ENCODE assay signal across 21 mouse cellular contexts in the genomic region with DNA sequence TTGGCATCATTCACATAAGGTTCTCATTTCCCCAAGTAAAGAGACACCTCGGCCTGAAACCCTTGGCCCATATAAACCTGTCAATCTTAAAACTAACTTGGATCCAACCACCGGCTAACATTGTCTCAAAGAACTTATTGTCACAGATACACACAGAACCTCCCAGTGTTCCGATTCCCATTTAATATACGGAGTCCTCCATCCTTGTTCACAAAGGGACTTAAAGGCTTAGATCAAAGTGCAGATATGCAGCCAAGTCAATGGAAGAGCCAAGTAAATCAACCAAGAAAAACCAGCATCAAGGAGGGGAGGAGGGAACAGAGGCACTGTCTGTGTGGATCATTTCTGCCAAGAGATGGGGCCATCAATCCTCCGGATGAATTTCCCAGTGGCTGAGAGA. TPM values are rescaled to one million over a fixed set of nuclear protein-coding genes. Genes with fewer than 3 reads are reported as not detected.
DNase-seq lines count a peak whose midpoint lies in the region; ATAC-seq lines count a peak whose summit lies in the region.
"Had no signal": no experiment of that assay in that cellular context is flagged by ENCODE, and none has a peak within 500 bp of the region (broad histone marks: within the 10 kb centered on the region; RNA-seq: fewer than 3 reads in every experiment).

No protein-coding gene starts in this region.

- DNase-seq in embryonic facial prominence, embryonic 14.5 days (ENCODE audit: low spot score): peak; percentile 41
- DNase-seq in embryonic facial prominence, embryonic 10.5 days (ENCODE audit: low spot score): no peak
- DNase-seq in fat pad, adult 2 months (ENCODE audit: extremely low read depth, low read depth, low spot score): peak; percentile 64
- DNase-seq in gonadal fat pad, adult 2 months (ENCODE audit: low read depth): peak; percentile 62
- no peak for DNase-seq in layer of hippocampus, adult 11-12 months (ENCODE audit: low spot score)
- no peak for DNase-seq in limb, embryonic 10.5 days (ENCODE audit: low spot score)
- DNase-seq: adrenal gland, adult 2 months; adrenal gland, adult 8-10 months; adrenal gland, postnatal 10 days; adrenal gland, postnatal 14 days; adrenal gland, postnatal 25 days; adrenal gland, postnatal 36 days; B cell, adult 2 months; cerebellum, adult 11 months; cerebellum, adult 11-12 months; cerebellum, adult 18-20 months had no signal

- H3K4me1 ChIP-seq in embryonic facial prominence, embryonic 14.5 days (ENCODE audit: control insufficient read depth, insufficient read depth, low read length): no peaks in the 10 kb centered on the region; the same call in 1 of the 2 replicates
- peaks cover 48% of the 10 kb centered on the region for H3K4me1 ChIP-seq in embryonic facial prominence, embryonic 10.5 days
- peaks cover 18% of the 10 kb centered on the region for H3K4me1 ChIP-seq in limb, embryonic 10.5 days

- no peak overlapping the region for H3K4me2 ChIP-seq in embryonic facial prominence, embryonic 14.5 days (ENCODE audit: low read depth, low read length)

- H3K27ac ChIP-seq in embryonic facial prominence, embryonic 14.5 days (replicated peaks; ENCODE audit: low read depth, low read length): 0 out of 2 replicates have a peak overlapping the region, but pooled peaks have one; percentile 28
- no peak overlapping the region for H3K27ac ChIP-seq in embryonic facial prominence, embryonic 10.5 days (replicated peaks)
- H3K27ac ChIP-seq in limb, embryonic 10.5 days: no peak overlapping the region

- H3K36me3 ChIP-seq in embryonic facial prominence, embryonic 14.5 days (ENCODE audit: control insufficient read depth, insufficient read depth, low read length): no peaks in the 10 kb centered on the region
- H3K36me3 ChIP-seq in embryonic facial prominence, embryonic 10.5 days (replicated peaks): peaks cover 10% of the 10 kb centered on the region
- H3K36me3 ChIP-seq in limb, embryonic 10.5 days: 0 out of 2 replicates have a peak, but pooled peaks cover 6% of the 10 kb centered on the region

- peaks cover 4% of the 10 kb centered on the region; the same call in 1 of the 2 replicates for H3K27me3 ChIP-seq in embryonic facial prominence, embryonic 14.5 days (replicated peaks; ENCODE audit: control insufficient read depth, insufficient read depth, low read length)
- peaks cover 20% of the 10 kb centered on the region for H3K27me3 ChIP-seq in embryonic facial prominence, embryonic 10.5 days (replicated peaks; ENCODE audit: low read depth, poor library complexity, severe bottlenecking)
- H3K27me3 ChIP-seq in limb, embryonic 10.5 days (ENCODE audit: low read depth, poor library complexity, severe bottlenecking): peaks cover 13% of the 10 kb centered on the region
- H3K27me3 ChIP-seq: CH12.LX had no signal

- ATAC-seq in embryonic facial prominence, embryonic 14.5 days (ENCODE audit: low read depth): no peak
- ATAC-seq: activated CD4-positive, CD25-positive, alpha-beta regulatory T cell, adult 4 months; CD4-positive, CD25-positive, alpha-beta regulatory T cell, adult 4 months; Patski had no signal

- H3K9me3 ChIP-seq in embryonic facial prominence, embryonic 14.5 days (ENCODE audit: control insufficient read depth, low read length): no peaks in the 10 kb centered on the region
- no peaks in the 10 kb centered on the region for H3K9me3 ChIP-seq in embryonic facial prominence, embryonic 10.5 days
- H3K9me3 ChIP-seq in limb, embryonic 10.5 days (replicated peaks): no peaks in the 10 kb centered on the region
- H3K9me3 ChIP-seq: G1E had no signal

- no peak overlapping the region for H3K4me3 ChIP-seq in embryonic facial prominence, embryonic 14.5 days (ENCODE audit: low read depth, low read length)
- no peak overlapping the region for H3K4me3 ChIP-seq in embryonic facial prominence, embryonic 10.5 days
- H3K4me3 ChIP-seq in limb, embryonic 10.5 days: no peak overlapping the region

- no peak overlapping the region for H3K9ac ChIP-seq in embryonic facial prominence, embryonic 14.5 days (ENCODE audit: low read depth, low read length)

- 46% methylated on average over 5 of the region's 5 CpGs for WGBS in embryonic facial prominence, embryonic 14.5 days
- 60% methylated on average over 5 of the region's 5 CpGs for WGBS in embryonic facial prominence, embryonic 10.5 days
- 62% methylated on average over 5 of the region's 5 CpGs for WGBS in limb, embryonic 10.5 days

RNA-seq across cellular contexts. Expression of a gene that starts 8.8 kb away (rescaled TPM):
- 1,887 and 1,994 TPM in 2 replicates for polyA plus RNA-seq in embryonic facial prominence, embryonic 14.5 days (2014; fragmentation: Nextera tagmentation; extraction: Ambion mirVana)
- 1,152 and 1,189 TPM in 2 replicates for polyA plus RNA-seq in embryonic facial prominence, embryonic 10.5 days (2016; fragmentation: Nextera tagmentation; extraction: Ambion mirVana)
- polyA plus RNA-seq in gonadal fat pad, adult 2 months (2012; rRNA removed): 5,115 and 7,011 TPM in 2 replicates
- polyA plus RNA-seq in limb, embryonic 10.5 days (2016; fragmentation: Nextera tagmentation; extraction: Ambion mirVana): 1,122 and 1,351 TPM in 2 replicates

RNA-seq across cellular contexts. Expression of a gene that starts 41.0 kb away (rescaled TPM):
- polyA plus RNA-seq in embryonic facial prominence, embryonic 14.5 days (2014; fragmentation: Nextera tagmentation; extraction: Ambion mirVana): 93.0 and 98.3 TPM in 2 replicates
- polyA plus RNA-seq in embryonic facial prominence, embryonic 10.5 days (2016; fragmentation: Nextera tagmentation; extraction: Ambion mirVana): 112 and 118 TPM in 2 replicates
- polyA plus RNA-seq in gonadal fat pad, adult 2 months (2012; rRNA removed): 0.92 and 1.3 TPM in 2 replicates
- polyA plus RNA-seq in limb, embryonic 10.5 days (2016; fragmentation: Nextera tagmentation; extraction: Ambion mirVana): 102 and 117 TPM in 2 replicates

Comparison
In these comparisons a context has a peak if more than half of its experiments do, and no peak if none do; other contexts are left out.
1. DNase-seq: peak in embryonic facial prominence, embryonic 14.5 days (single experiment), fat pad, adult 2 months (single experiment) and gonadal fat pad, adult 2 months (single experiment); none in embryonic facial prominence, embryonic 10.5 days (single experiment), layer of hippocampus, adult 11-12 months (single experiment) and limb, embryonic 10.5 days (single experiment).
2. RNA of a gene that starts 41.0 kb away (polyA plus RNA-seq): 112 to 118 TPM in embryonic facial prominence, embryonic 10.5 days, 102 to 117 TPM in limb, embryonic 10.5 days and 93.0 to 98.3 TPM in embryonic facial prominence, embryonic 14.5 days; 0.92 to 1.3 TPM in gonadal fat pad, adult 2 months; every median in the first group is over 10 times any median in the second.